8 mouse cellular contexts compared by ENCODE assay signal in the genomic region with DNA sequence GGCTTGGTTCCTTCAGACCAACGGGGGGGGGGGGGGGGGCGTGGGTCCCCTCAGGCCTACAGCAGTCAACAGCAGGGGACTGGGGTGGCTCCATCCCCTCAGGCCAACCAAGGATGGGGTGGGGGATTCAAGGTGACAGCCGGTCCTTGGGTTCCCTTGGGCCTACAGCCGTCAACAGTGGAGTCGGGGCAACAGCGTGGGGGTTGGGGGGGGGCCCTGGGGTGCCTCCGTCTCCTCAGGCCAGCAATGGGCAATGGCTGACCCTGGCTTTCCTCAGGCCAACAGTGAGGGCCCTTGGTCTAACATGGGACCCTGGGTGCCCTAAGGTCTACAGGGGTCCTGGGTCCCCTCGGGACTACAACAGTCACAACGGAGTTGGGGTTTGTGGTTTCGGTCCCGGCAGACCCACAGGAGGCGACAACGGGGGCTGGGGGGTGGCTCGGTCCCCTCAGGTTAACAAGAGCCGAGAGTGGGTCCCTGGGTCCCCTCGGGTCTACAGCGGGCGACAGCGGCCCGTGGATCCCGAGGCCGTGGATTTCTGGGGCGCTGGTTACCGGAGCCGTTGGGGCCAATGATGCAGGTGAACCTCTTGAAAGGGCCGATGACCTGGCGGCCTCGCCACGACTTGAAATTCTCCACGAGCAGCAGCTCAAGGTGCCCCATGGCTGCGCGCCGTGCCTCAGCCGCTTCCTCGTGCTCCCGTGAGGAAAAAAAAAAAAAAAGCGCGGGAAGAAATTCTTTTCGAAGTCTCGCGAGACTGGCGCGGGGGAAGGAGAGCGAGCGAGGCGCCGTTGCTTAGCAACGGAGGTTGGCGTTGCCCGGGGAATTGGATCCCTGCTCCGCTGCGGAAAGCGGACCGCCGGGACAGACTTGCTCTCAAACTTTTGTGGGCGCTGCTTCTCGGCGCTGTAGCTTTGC. TPM values are rescaled to one million over a fixed set of nuclear protein-coding genes. Genes with fewer than 3 reads are reported as not detected.
DNase-seq lines count a peak whose midpoint lies in the region; ATAC-seq and TF ChIP-seq lines count a peak whose summit lies in the region.

A gene (minus strand): TSS at position 690 of the 918 bp plus-strand sequence.
A gene (plus strand): TSS at position 804 of the 918 bp plus-strand sequence.

- no peaks in the 10 kb centered on the region for H3K36me3 ChIP-seq in heart, adult 2 months (ENCODE audit: control insufficient read depth, insufficient read depth, low read length)
- H3K36me3 ChIP-seq in kidney, adult 2 months (ENCODE audit: control insufficient read depth, insufficient read depth, low read length), result no peaks in the 10 kb centered on the region
- H3K36me3 ChIP-seq in midbrain, embryonic 13.5 days, result no peaks in the 10 kb centered on the region
- H3K36me3 ChIP-seq in stomach, embryonic 15.5 days, result no peaks in the 10 kb centered on the region

- TF ChIP-seq CTCF in bone marrow macrophage, adult 2 months (IDR thresholded peaks at IDR 0.05; ENCODE audit: low read depth, low read length), result no peak
- no peak for TF ChIP-seq CTCF in heart, adult 2 months (IDR thresholded peaks at IDR 0.05)
- no peak for TF ChIP-seq CTCF in kidney, adult 2 months (conservative IDR thresholded peaks at IDR 0.05; ENCODE audit: insufficient read depth, insufficient read length, low read depth, low read length)

- 32% methylated on average over 58 of the region's 58 CpGs for WGBS in heart, adult 2 months
- 30% methylated on average over 57 of the region's 58 CpGs for WGBS in kidney, adult 2 months
- 33% methylated on average over 54 of the region's 58 CpGs for WGBS in midbrain, embryonic 13.5 days
- 31% methylated on average over 53 of the region's 58 CpGs for WGBS in stomach, embryonic 15.5 days

- ATAC-seq in midbrain, embryonic 13.5 days, result peak; percentile 65
- ATAC-seq in stomach, embryonic 15.5 days (ENCODE audit: insufficient read depth, low FRiP score, low read depth), result no peak
- ATAC-seq in granulocyte monocyte progenitor cell, adult 5-6 weeks (replicated peaks; ENCODE audit: poor library complexity, severe bottlenecking), result no peak

- H3K4me3 ChIP-seq in bone marrow macrophage, adult 2 months (ENCODE audit: insufficient read depth, low read length), result peak within 1 kb of the TSS; percentile 28
- H3K4me3 ChIP-seq in heart, adult 2 months, result no peak within 1 kb of the TSS
- peak within 1 kb of the TSS; percentile 25; the same call in 1 of the 2 replicates for H3K4me3 ChIP-seq in kidney, adult 2 months (ENCODE audit: insufficient read depth, low read depth, low read length)
- H3K4me3 ChIP-seq in midbrain, embryonic 13.5 days (replicated peaks), result peak within 1 kb of the TSS; percentile 40
- peak within 1 kb of the TSS; percentile 30 for H3K4me3 ChIP-seq in stomach, embryonic 15.5 days (replicated peaks)

- peaks cover 8% of the 10 kb centered on the region for H3K4me1 ChIP-seq in bone marrow macrophage, adult 2 months (ENCODE audit: control insufficient read depth, insufficient read depth, low read length)
- no peaks in the 10 kb centered on the region for H3K4me1 ChIP-seq in heart, adult 2 months (ENCODE audit: control insufficient read depth, insufficient read depth, low read length)
- no peaks in the 10 kb centered on the region for H3K4me1 ChIP-seq in kidney, adult 2 months (ENCODE audit: control insufficient read depth, insufficient read depth, low read length)
- peaks cover 10% of the 10 kb centered on the region for H3K4me1 ChIP-seq in midbrain, embryonic 13.5 days (replicated peaks)
- H3K4me1 ChIP-seq in stomach, embryonic 15.5 days, result peaks cover 6% of the 10 kb centered on the region

- H3K4me2 ChIP-seq in midbrain, embryonic 13.5 days (replicated peaks), result peak within 1 kb of the TSS; percentile 61
- H3K4me2 ChIP-seq in stomach, embryonic 15.5 days, result peak within 1 kb of the TSS; percentile 67

- TF ChIP-seq POLR2A in bone marrow macrophage, adult 2 months (IDR thresholded peaks at IDR 0.05; ENCODE audit: borderline replicate concordance, low read depth, low read length), result no peak
- TF ChIP-seq POLR2A in heart, adult 2 months (IDR thresholded peaks at IDR 0.05; ENCODE audit: insufficient read depth, low read depth, low read length), result no peak
- no peak for TF ChIP-seq POLR2A in kidney, adult 2 months (IDR thresholded peaks at IDR 0.05; ENCODE audit: low read depth, low read length)

- H3K27me3 ChIP-seq in heart, adult 2 months (ENCODE audit: control insufficient read depth, insufficient read depth, low read length), result peaks cover 2% of the 10 kb centered on the region; the same call in 1 of the 2 replicates
- no peaks in the 10 kb centered on the region for H3K27me3 ChIP-seq in kidney, adult 2 months (replicated peaks; ENCODE audit: control insufficient read depth, insufficient read depth, low read length)
- peaks cover 13% of the 10 kb centered on the region for H3K27me3 ChIP-seq in midbrain, embryonic 13.5 days
- H3K27me3 ChIP-seq in stomach, embryonic 15.5 days (replicated peaks), result no peaks in the 10 kb centered on the region

- no peak within 1 kb of the TSS for H3K27ac ChIP-seq in bone marrow macrophage, adult 2 months (ENCODE audit: insufficient read depth, low read depth, low read length)
- H3K27ac ChIP-seq in heart, adult 2 months, result no peak within 1 kb of the TSS
- no peak within 1 kb of the TSS for H3K27ac ChIP-seq in kidney, adult 2 months (ENCODE audit: insufficient read depth, low read depth, low read length)
- no peak within 1 kb of the TSS for H3K27ac ChIP-seq in midbrain, embryonic 13.5 days
- H3K27ac ChIP-seq in stomach, embryonic 15.5 days, result no peak within 1 kb of the TSS

- H3K9me3 ChIP-seq in midbrain, embryonic 13.5 days, result no peaks in the 10 kb centered on the region
- H3K9me3 ChIP-seq in stomach, embryonic 15.5 days, result no peaks in the 10 kb centered on the region

- intact Hi-C loops in heart, adult 2 months (cut with DNase I), result no loop called here
- intact Hi-C loops in left cerebral cortex, postnatal 4 days (cut with DNase I), result no loop called here

- peak; percentile 74 for DNase-seq in embryo, embryonic 9.5 days (ENCODE audit: extremely low spot score)
- peak; percentile 43 to 46 for DNase-seq in heart, adult 2 months
- peak; percentile 62 for DNase-seq in kidney, adult 2 months
- DNase-seq in left cerebral cortex, postnatal 4 days, result peak; percentile 82

- no peak for TF ChIP-seq EP300 in heart, adult 2 months (IDR thresholded peaks at IDR 0.05; ENCODE audit: insufficient read depth, low read depth, low read length)

- no peaks in the 10 kb centered on the region for H3K79me2 ChIP-seq in heart, adult 2 months (replicated peaks; ENCODE audit: control insufficient read depth, insufficient read depth, low read length)

- H3K9ac ChIP-seq in heart, adult 2 months (ENCODE audit: low read depth, low read length), result no peak within 1 kb of the TSS
- peak within 1 kb of the TSS; percentile 48; the same call in 1 of the 2 replicates for H3K9ac ChIP-seq in midbrain, embryonic 13.5 days (replicated peaks)
- H3K9ac ChIP-seq in stomach, embryonic 15.5 days, result no peak within 1 kb of the TSS

RNA-seq across cellular contexts. Expression of the first gene that starts in this region (rescaled TPM):
- polyA plus RNA-seq in bone marrow macrophage, adult 2 months (2012; ENCODE audit: insufficient read depth, insufficient read length, missing spikeins), result not detected in 2 replicates
- not detected for total RNA-seq in heart, adult 2 months (2021)
- polyA plus RNA-seq in heart, adult 2 months (2012; rRNA removed), result not detected in 2 replicates
- polyA plus RNA-seq in kidney, adult 2 months (2012; rRNA removed), result not detected in 2 replicates
- total RNA-seq in left cerebral cortex, postnatal 4 days (2021), result under 1 TPM; 0.08 to 0.16 TPM
- 0.07 and 0.08 TPM in 2 replicates for polyA plus RNA-seq in midbrain, embryonic 13.5 days (2015; fragmentation: Nextera tagmentation; extraction: Ambion mirVana)
- 0.15 and 0.18 TPM in 2 replicates for polyA plus RNA-seq in stomach, embryonic 15.5 days (2015; fragmentation: Nextera tagmentation; extraction: Ambion mirVana)
- not detected in 2 replicates for total RNA-seq in granulocyte monocyte progenitor cell, adult 5-6 weeks (2014; fragmentation: Nextera tagmentation)
- total RNA-seq in granulocyte monocyte progenitor cell, adult 5-6 weeks (2017), result not detected in 2 replicates

RNA-seq across cellular contexts. Expression of the second gene that starts in this region (rescaled TPM):
- not detected in 2 replicates for polyA plus RNA-seq in bone marrow macrophage, adult 2 months (2012; ENCODE audit: insufficient read depth, insufficient read length, missing spikeins)
- total RNA-seq in heart, adult 2 months (2021), result not detected
- polyA plus RNA-seq in heart, adult 2 months (2012; rRNA removed), result 0.14 TPM in 1 of 2 replicates, not detected in the other
- polyA plus RNA-seq in kidney, adult 2 months (2012; rRNA removed), result 0.16 and 0.17 TPM in 2 replicates
- total RNA-seq in left cerebral cortex, postnatal 4 days (2021), result under 1 TPM; 0.24 to 0.30 TPM
- polyA plus RNA-seq in midbrain, embryonic 13.5 days (2015; fragmentation: Nextera tagmentation; extraction: Ambion mirVana), result 0.43 and 0.62 TPM in 2 replicates
- 0.08 and 0.26 TPM in 2 replicates for polyA plus RNA-seq in stomach, embryonic 15.5 days (2015; fragmentation: Nextera tagmentation; extraction: Ambion mirVana)
- total RNA-seq in granulocyte monocyte progenitor cell, adult 5-6 weeks (2014; fragmentation: Nextera tagmentation), result not detected in 2 replicates
- not detected in 2 replicates for total RNA-seq in granulocyte monocyte progenitor cell, adult 5-6 weeks (2017)

Comparison
In these comparisons a context has a peak if more than half of its experiments do, and no peak if none do; other contexts are left out.
1. Peak in DNase-seq in heart, adult 2 months; RNA of the genes that start here not detected or under 1 TPM.
2. Peak in DNase-seq and H3K4me3 ChIP-seq in kidney, adult 2 months; RNA of the genes that start here not detected or under 1 TPM.
3. Peak in DNase-seq in left cerebral cortex, postnatal 4 days; RNA of the genes that start here not detected or under 1 TPM.
4. Peak in ATAC-seq, H3K4me3 ChIP-seq, H3K9ac ChIP-seq and H3K4me2 ChIP-seq in midbrain, embryonic 13.5 days; RNA of the genes that start here not detected or under 1 TPM.